Mouse (Mus musculus): ENCODE results near the gene Gja1.

- TF ChIP-seq MAX (IDR thresholded peaks at IDR 0.05; ENCODE audit: low read length) = no peak
- TF ChIP-seq EP300 (IDR thresholded peaks at IDR 0.05; ENCODE audit: low read length) = no peak
Observed at GRCm38 (mm10) chr10:56373021-56373720, 4.0 kb upstream of the Gja1 start.

All from CH12.LX (cell line).